Mouse (Mus musculus) cerebellum, postnatal 25 days (tissue): ENCODE measurements at regions not wholly inside any gene's neighbourhood (a gene's known extent, or its start where the extent isn't known, plus 50 kb on each side); places are given as distances from the start of the nearest gene placed in this dataset.

Source experiments
- DNase-seq, 2 experiments: peaks; one replicate each; pipeline ENCODE4 v3.0.0; 2021; ENCODE audit warnings: mixed read lengths in 2 of 2

DNA sequence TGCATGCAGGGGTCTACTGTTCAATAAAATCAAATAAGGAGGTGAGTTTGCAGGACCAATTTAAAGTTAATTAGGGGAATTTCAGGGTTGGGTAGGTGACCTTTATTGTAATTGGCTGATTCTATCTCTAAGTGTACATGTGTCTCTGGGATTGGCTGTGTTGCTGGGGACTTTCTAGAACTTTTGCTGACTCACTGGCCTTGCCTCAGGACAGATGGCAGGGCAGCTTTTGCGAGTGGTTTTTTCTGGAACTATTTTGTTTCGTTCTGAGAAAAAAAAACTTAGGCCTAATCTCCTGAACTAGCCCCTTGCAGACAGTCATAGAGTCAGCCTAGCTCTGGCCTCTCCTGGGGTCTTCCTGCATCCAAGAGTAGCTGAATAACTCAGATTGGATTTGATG lies 249.3 kb upstream of the Mdga2 start:
- DNase-seq, result no peak

DNA sequence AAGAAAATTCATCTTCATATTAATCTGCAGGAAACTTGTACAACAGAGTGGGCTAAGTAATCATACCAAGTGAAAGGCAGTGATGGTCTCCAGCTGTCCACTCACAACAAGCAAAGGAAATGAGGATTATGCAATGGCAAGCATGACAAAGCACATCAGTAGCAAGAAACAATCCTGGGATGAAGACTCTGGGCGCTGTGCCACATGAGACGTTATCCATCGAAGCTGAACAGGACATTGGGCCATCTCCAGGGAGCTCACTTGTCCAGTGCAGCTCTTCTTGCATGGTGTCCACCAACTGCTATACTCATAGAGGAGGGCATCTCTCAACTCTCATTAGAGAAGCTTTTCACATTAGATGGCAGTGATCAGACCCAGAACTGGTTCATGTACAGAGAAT lies 248.7 kb upstream of the Mdga2 start:
- DNase-seq, result peak; percentile 5 to 20

DNA sequence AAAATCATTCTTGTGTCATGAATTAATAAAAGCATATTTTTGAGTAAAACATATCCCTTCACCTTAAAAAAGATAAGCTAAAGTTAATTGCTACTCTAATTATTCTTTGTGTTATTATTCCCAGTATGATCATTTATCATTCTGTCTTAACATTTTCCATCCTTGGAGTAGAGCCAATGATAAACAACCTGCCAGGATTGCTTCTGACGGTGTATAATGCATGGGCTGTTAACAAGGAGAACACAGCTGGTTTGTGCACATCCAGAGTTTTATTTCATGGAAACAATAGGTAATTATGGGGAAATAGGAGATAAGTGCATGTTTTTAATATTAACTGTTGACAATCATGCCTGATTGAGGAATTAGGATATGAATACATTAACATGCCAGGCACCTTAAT lies 226.8 kb upstream of the Mdga2 start:
- no peak for DNase-seq

DNA sequence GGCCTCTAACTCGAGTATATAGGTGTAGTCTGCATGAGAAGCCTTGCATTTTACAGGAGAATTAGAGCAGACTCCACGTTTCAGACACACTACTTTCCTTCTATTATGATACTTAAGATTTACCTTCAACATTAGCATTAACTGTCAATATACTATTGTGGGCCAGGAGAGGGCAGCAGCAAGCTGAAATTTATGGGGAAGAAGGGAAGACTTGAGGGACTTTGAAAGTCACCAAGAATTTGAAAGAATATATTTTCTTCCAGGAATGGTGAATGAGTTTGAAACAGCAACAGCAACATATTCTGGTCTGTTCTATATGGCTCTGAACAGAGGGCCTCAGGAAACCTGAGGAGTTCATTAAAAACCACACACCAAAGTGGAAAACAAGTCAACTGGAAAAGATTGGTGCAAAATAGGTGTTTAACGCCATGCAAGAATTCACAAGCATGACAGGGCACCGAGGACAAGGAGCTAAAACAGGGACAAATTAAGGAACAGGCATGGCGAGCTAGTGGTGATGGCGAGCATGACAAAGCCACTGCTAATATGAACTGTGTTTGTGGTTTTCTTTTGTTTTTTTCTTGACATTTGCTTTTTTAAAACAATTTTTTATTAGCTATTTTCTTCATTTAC lies 208.1 kb upstream of the Mdga2 start:
- DNase-seq, result peak; percentile 16 to 53

DNA sequence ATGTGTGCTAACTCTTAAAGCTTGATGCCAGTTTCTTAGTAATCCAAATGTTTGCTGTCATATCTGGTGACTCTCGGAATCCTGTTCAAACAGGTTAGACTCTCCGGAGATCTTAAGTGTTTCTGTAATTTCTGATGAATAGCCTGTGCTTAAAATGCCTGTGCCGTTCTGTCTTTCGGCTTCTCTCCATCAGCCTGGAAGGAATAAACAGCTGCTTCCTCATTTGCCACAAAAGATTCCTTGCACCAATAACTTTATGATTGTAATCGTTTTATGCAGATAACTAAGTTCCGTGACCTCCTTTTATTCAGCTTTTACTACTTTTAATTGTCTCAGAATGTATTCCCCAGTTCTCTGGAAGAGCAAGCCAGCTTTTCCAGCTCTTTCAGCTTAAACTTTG lies 204.5 kb upstream of the Mdga2 start:
- DNase-seq, result no peak

DNA sequence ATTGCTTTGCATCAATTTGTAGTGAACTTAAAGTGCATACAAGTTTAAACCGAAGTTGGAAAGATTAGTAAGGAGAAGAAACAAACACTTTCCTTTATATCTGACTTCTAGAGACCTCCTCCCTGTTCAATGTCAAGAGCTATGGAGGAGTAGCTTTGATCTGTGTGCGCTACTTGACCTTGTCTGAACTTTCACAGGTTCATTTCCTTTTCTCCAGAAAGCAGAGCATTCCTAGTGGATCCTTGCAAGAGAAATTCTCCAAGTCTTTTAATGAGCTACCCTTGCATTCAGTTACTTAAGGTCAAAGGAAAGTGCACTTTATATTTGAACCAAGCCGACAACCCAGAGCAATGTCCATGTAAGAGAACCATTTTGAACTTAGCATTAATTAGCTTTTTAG lies 177.2 kb upstream of the Mdga2 start:
- no peak for DNase-seq

DNA sequence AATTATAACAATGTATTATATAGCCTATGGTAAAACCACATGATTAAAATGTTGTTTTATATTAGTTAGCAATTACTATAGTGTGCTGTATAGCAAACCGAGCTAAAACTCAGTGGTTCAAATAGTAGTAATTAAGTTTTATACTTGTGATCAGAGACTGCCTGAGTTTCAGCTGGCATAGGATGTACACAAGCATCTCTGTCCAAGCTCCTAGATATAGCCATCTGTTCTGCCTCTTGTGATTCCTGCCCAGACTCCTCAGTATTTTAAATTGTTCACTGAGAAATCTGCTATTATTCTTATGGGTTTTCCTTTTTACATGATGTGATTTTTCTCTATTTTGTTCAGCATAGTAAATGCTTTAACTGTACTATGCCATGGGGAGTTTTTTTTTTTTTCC lies 152.2 kb upstream of the Mdga2 start:
- DNase-seq, result no peak

DNA sequence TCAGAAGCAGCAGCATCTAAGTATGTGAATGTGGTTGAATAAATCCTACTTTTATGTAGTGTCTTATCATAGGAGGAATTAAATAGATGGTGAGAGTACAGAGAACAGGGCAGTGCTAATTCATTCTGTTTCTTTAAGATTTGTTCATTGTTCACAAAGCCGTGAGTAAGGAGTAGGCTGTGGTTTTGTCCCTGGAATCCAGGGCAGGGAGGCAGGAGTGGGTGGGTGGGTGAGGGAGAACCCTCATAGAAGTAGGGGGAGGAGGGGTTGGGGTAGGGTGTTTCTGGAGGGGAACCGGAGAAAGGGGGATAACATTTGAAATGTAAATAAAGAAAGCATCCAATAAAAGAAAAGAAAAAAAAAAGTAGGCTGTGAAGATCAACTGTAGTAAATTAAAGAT lies 126.2 kb upstream of the Mdga2 start:
- no peak for DNase-seq

DNA sequence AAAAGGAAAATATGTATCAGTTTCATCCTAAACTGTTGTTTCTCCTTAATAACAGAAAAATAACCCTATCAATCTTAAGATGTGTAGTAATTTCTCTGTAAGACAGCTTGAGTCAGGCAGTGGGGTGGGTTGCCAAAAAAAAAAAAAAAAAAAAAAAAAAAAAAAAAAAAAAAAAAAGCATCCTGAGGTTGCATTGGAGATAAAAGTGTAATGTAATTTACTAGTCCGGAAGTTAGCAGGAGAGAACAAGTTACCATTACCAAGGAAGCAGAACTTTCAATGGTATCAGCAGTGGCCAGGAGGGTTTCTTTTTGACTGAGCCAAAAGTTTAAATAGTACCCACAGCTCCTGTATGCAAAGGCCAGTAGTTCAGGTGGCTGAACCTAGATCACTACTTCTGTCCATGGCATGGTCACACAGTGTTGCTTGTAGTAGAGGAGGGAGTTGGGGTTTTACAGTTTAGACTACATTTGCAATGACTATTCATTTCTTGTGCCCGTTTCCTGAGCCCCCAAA lies 110.2 kb upstream of the Mdga2 start:
- no peak for DNase-seq

DNA sequence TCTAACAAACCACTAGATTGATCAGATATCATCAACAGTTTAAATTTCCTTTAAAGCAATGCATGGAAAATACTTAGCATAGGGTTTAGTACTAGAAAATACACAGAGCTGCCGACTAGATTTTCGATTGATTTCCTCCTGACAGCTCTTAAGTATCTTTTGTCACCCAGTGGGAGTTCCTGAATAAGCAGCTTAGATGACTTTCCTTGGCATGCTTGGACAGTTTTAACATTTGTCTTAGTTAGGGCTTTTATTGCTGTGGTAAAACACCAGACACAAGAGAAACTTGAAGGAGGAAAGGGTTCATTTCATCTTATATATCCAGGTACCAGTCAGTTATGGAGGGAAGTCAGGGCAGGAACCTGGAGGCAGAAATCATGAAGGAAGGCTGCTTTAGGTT lies 104.0 kb upstream of the Mdga2 start:
- no peak for DNase-seq

DNA sequence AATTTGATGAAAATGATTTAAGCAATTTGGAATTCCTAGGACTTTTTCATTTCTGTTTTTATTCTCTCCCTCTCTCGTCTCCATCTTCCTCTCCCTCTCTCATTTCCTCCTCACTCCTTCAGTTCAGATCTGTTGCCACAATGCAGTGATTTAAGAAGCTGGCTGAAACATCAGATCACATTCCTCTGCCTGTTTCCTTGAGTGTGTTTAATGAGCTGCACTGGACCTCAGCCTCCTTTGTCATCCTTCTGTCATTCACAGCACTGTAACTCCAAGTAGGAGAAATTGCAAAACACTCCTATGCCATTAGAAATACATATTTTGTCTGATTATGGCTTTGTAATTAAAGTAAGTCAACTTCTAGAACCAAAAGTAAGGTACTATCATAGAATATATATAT lies 103.5 kb upstream of the Mdga2 start:
- DNase-seq, result no peak

DNA sequence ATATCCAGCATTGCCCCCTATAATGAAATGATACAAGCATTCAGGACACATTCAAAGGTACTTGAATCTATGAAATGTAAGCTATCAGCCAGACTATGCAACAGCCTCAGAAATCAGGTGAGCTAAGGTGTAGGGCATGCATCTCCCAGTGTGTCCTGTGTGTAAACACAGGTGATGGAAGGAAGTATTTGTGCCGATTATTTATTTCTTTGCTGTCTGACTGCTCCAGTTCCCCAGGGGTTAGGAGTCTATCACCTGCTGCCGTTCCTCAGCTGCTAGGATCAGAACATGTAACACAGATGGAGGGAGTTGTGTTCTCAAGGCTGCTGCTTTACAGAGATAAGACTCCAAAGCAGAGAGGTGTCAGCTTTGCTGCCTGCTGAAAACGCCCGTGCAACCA lies 103.0 kb upstream of the Mdga2 start:
- DNase-seq, result no peak

DNA sequence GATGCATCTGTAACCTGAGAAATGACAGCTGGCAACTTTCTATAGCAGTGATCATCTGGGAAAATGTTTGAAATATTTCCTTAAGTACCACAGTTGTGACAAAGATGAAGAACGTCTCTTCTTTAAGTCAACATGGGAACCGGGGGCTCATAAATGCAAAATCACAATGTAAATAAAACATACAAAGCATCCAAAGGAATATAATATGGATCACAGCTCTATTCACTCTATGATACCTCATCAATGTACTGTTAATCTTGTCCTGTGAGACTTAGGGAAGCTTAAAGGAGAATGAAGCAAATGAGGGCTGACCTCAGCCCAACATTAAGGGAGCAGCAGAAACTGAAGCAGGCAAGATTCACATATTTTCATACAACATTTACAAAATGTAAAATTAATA lies 96.3 kb upstream of the Mdga2 start:
- no peak for DNase-seq

DNA sequence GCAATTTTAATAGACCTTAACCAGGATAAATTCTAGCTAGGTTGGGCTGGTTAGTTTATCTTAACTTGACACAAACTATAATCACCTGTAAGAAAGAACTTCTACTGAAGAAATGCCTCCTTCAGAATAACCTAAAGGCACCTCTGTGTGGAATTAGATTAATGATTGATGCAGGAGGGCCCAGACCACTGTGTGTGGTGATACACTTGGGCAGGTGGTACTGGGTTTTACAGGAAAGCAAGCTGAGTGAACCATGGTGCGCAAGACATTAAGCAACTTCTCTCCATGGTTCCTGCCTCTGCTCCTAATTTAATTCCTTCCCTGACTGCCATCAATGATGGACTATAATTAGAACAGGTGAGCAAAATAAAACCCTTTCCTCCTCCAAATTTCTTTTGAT lies 77.9 kb upstream of the Mdga2 start:
- no peak for DNase-seq

DNA sequence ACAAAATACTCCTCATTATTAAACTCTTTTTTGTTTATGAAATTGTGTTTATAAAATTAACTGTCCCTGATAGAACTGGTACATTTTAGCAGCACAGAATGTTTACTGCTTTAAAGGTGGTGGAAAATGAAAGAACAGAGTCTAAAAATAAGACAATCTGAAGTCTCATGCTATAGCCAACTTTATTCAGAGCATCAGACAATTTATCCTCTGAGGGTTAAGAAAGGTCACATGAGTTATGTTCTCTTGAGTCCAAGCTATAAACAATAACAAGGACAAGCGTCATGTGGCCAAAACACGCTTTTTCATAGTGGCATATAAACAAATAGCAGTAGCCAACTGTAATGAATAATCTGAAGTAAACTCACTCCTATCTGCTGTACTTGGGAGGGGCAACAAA lies 67.7 kb upstream of the Mdga2 start:
- no peak for DNase-seq

DNA sequence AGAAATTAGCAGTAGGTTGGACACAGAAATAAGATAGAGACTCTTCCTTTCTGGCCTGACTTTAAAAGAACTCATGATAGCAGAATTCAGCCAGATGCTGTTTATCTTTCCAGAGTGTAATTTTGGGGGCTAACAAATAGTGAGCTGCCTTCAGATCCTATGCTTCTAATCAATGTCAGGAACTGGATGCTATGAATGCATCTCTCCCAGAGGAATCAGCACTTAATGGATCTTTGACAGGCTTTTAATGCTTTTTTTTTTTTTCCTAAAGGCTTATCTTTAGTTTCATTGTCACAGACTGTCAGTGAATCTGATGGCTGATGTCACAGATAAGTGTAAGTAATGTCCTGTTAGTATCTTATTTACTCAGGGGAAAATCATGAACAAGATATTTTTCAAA lies 50.5 kb upstream of the Mdga2 start:
- DNase-seq, result no peak

DNA sequence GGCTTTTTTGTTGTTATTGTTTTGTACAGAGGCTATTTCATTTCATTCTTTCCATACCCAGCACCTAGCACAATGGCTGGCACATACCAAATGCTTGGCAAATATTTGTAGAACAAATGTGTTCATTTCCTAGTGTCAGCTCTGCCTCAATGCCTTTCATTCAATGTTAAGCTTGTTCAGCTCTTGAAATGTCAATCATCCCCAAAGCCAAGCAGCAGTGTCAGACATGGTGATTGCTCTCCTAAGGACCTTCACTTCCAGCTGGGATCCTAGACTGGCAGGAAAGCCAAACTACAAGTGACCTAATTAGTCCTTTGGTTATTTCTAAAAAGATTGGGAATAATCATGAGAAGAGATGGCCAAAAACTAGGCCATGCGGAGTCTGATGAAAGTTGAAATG lies 50.0 kb upstream of the Mdga2 start:
- DNase-seq, result no peak
